ENCODE assay signal across 9 mouse cellular contexts in the genomic region with DNA sequence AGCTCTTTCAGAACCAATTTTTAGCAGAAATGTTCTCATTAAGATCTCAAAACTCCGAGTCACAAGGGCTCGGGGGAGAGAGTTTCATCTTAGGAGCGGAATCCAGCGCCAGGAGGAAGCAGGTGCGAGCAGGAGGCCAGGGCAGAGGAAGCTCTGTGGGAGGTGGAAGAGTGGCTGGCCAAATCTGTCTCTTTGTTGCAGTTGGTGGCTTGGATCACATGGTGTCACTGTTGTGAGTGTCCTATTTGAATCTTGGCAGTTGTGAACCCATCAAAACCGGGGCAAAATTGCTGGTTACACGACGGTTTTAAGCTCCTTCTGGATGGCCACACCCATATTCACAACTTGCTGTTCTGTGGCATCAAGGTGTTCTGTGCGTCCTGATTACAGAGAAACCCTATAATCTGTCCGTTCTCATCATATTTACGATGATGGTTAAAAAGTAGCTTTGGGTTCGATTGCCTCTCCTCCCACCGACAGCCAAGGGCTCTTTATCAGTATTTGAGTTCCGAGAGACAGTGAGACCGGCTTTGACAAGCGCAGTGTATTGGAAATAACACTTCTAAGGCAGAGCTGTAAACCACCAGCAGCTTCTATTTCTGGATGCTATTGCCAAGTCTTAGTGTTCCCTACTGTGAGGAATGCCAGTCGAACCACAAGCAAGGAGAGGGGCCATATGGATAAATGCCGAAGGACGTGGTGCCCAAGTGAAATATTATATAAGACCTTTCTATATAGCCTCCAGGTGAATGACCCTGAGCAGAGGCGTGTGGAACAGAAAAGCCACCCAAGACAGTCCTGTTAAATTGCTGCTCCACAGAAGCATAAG. TPM values are rescaled to one million over a fixed set of nuclear protein-coding genes. Genes with fewer than 3 reads are reported as not detected.
DNase-seq lines count a peak whose midpoint lies in the region; TF ChIP-seq lines count a peak whose summit lies in the region.
"Had no signal": no experiment of that assay in that cellular context is flagged by ENCODE, and none has a peak within 500 bp of the region (broad histone marks: within the 10 kb centered on the region; RNA-seq: fewer than 3 reads in every experiment).

No protein-coding gene starts in this region.

- TF ChIP-seq POLR2A in liver, adult 2 months (IDR thresholded peaks at IDR 0.05; ENCODE audit: extremely low read depth, insufficient read depth, low read length): no peak
- TF ChIP-seq POLR2A in cerebellum, adult 2 months (IDR thresholded peaks at IDR 0.05; ENCODE audit: borderline replicate concordance, insufficient read depth, low read length): peak; percentile 29; the same call in 1 of the 2 replicates

- DNase-seq in adrenal gland, adult 2 months: peak; percentile 12
- DNase-seq in adrenal gland, postnatal 4 days (ENCODE audit: low spot score in 2 of 2): no peak
- peak; percentile 24 for DNase-seq in liver, adult 2 months (ENCODE audit: extremely low read depth, low read depth, low spot score)
- no peak for DNase-seq in liver
- peak; percentile 82 to 90 for DNase-seq in cerebellum, adult 2 months
- DNase-seq in kidney, postnatal 36 days: peak; percentile 19 to 53
- peak; percentile 68 for DNase-seq in thymus, postnatal 14 days
- DNase-seq in spleen, postnatal 4 days (ENCODE audit: low spot score in 2 of 2): no peak

- no peak overlapping the region for H3K4me3 ChIP-seq in liver, adult 2 months (ENCODE audit: insufficient read depth, low read depth, low read length)
- H3K4me3 ChIP-seq in cerebellum, adult 2 months (replicated peaks; ENCODE audit: insufficient read depth, low read depth, low read length): no peak overlapping the region
- H3K4me3 ChIP-seq: embryonic facial prominence, embryonic 13.5 days had no signal

- H3K36me3 ChIP-seq in liver, adult 2 months (ENCODE audit: control insufficient read depth, insufficient read depth, low read length): no peaks in the 10 kb centered on the region
- H3K36me3 ChIP-seq: embryonic facial prominence, embryonic 13.5 days had no signal

- no peaks in the 10 kb centered on the region for H3K79me2 ChIP-seq in liver, adult 2 months (ENCODE audit: control insufficient read depth, insufficient read depth, low read length)

- no peaks in the 10 kb centered on the region for H3K27me3 ChIP-seq in liver, adult 2 months (ENCODE audit: control insufficient read depth, insufficient read depth, low read length)
- no peaks in the 10 kb centered on the region for H3K27me3 ChIP-seq in cerebellum, adult 2 months (ENCODE audit: control insufficient read depth, insufficient read depth, low read length)
- H3K27me3 ChIP-seq: embryonic facial prominence, embryonic 13.5 days had no signal

- H3K9ac ChIP-seq in liver, adult 2 months (ENCODE audit: low read depth, low read length): no peak overlapping the region
- H3K9ac ChIP-seq: embryonic facial prominence, embryonic 13.5 days had no signal

- no peaks in the 10 kb centered on the region for H3K4me1 ChIP-seq in liver, adult 2 months (ENCODE audit: control insufficient read depth, insufficient read depth, low read length)
- peaks cover 7% of the 10 kb centered on the region; the same call in 1 of the 2 replicates for H3K4me1 ChIP-seq in cerebellum, adult 2 months (ENCODE audit: control insufficient read depth, insufficient read depth, low read length)
- H3K4me1 ChIP-seq: embryonic facial prominence, embryonic 13.5 days had no signal

- WGBS in liver, adult 2 months: 41% methylated on average over 20 of the region's 20 CpGs
- WGBS in cerebellum, adult 2 months: 7% methylated on average over 20 of the region's 20 CpGs

- no peak overlapping the region for H3K27ac ChIP-seq in liver, adult 2 months (replicated peaks; ENCODE audit: insufficient read depth, low read depth, low read length)
- peak overlapping the region; percentile 78 for H3K27ac ChIP-seq in cerebellum, adult 2 months (ENCODE audit: insufficient read depth, low read length)
- H3K27ac ChIP-seq: embryonic facial prominence, embryonic 13.5 days had no signal

- TF ChIP-seq CTCF in liver, adult 2 months (IDR thresholded peaks at IDR 0.05; ENCODE audit: low read depth, low read length): no peak
- TF ChIP-seq CTCF in cerebellum, adult 2 months (IDR thresholded peaks at IDR 0.05; ENCODE audit: borderline replicate concordance, insufficient read depth, low read depth, low read length): peak; percentile 40; the same call in 1 of the 2 replicates

RNA-seq across cellular contexts. Expression of a gene that starts 47.4 kb away (rescaled TPM):
- total RNA-seq in adrenal gland, adult 2 months (2021): 10 to 100 TPM; 59.7 to 80.7 TPM
- polyA plus RNA-seq in adrenal gland, adult 2 months (2012; rRNA removed): 14.5 and 21.1 TPM in 2 replicates
- 10 to 100 TPM; 69.5 to 71.9 TPM for total RNA-seq in adrenal gland, postnatal 4 days (2021)
- total RNA-seq in liver, adult 2 months (2014; rRNA removed): 8.3 and 8.6 TPM in 2 replicates
- polyA plus RNA-seq in liver, adult 2 months (2012; rRNA removed): 8.8 and 10.1 TPM in 2 replicates
- 90.7 and 93.6 TPM in 2 replicates for polyA plus RNA-seq in cerebellum, adult 2 months (2012; rRNA removed)

Comparison
In these comparisons a context has a peak if more than half of its experiments do, and no peak if none do; other contexts are left out.
1. DNase-seq: peak in adrenal gland, adult 2 months (single experiment), liver, adult 2 months (single experiment), cerebellum, adult 2 months (2 of 2), kidney, postnatal 36 days (2 of 2) and thymus, postnatal 14 days (single experiment); none in adrenal gland, postnatal 4 days (0 of 2), liver (single experiment) and spleen, postnatal 4 days (0 of 2).